Mouse (Mus musculus) kidney, embryonic 14.5 days (tissue): ENCODE results near the gene Zfhx3. TPM values are rescaled to one million over a fixed set of nuclear protein-coding genes. Genes with fewer than 3 reads are reported as not detected.

Source experiments
- ATAC-seq: fragments of 200-750 bp; cut with Nextera tagmentation; 2 replicates; pipeline ENCODE4 v1.8.0; 2017; ENCODE audit warnings: moderate number of reproducible peaks, mild to moderate bottlenecking, moderate TSS enrichment, moderate library complexity; ENCODE audit not compliant: low FRiP score, low TSS enrichment
- H3K27ac ChIP-seq: fragments of 300-500 bp; sonication (generic); 2 replicates; pipeline ENCODE4 v1.5.1; 2014; ENCODE audit warnings: low read depth, mild to moderate bottlenecking, low read length, moderate library complexity, mixed read lengths
- H3K27me3 ChIP-seq: fragments of 300-500 bp; sonication (generic); 2 replicates; pipeline ENCODE4 v1.6.1; 2014; ENCODE audit warnings: mild to moderate bottlenecking, low read length; ENCODE audit not compliant: control insufficient read depth, insufficient read depth
- H3K36me3 ChIP-seq: fragments of 300-500 bp; sonication (generic); 2 replicates; pipeline ENCODE4 v1.6.1; 2014; ENCODE audit warnings: low read length, mixed read lengths; ENCODE audit not compliant: control insufficient read depth, insufficient read depth
- H3K4me1 ChIP-seq: fragments of 300-500 bp; sonication (generic); 2 replicates; pipeline ENCODE4 v1.6.1; 2014; ENCODE audit warnings: low read length, mixed read lengths; ENCODE audit not compliant: control insufficient read depth, insufficient read depth
- H3K4me2 ChIP-seq: fragments of 300-500 bp; sonication (generic); replicated peaks from 2 replicates; pipeline ENCODE4 v1.6.1; 2014; ENCODE audit warnings: low read depth, mild to moderate bottlenecking, low read length
- H3K4me3 ChIP-seq: fragments of 300-500 bp; sonication (generic); 2 replicates; pipeline ENCODE4 v1.5.1; 2014; ENCODE audit warnings: mild to moderate bottlenecking, low read length
- H3K9ac ChIP-seq: fragments of 300-500 bp; sonication (generic); 2 replicates; pipeline ENCODE4 v1.6.1; 2014; ENCODE audit warnings: low read depth, mild to moderate bottlenecking, low read length, moderate library complexity
- H3K9me3 ChIP-seq: fragments of 300-500 bp; sonication (generic); 2 replicates; pipeline ENCODE4 v1.6.1; 2016; ENCODE audit warnings: low read length; ENCODE audit not compliant: control insufficient read depth
- WGBS: fragments of 180-500 bp; shearing (Covaris S2); extraction: QIAGEN DNeasy Blood & Tissue Kit; methylation state at CpG from one replicate; pipeline ENCODE4 v1.1.7; 2014; 5-methylcytosine and 5-hydroxymethylcytosine counted together
- polyA plus RNA-seq: library from polyadenylated mRNA; unstranded; fragments of >200 nt; fragmentation: Nextera tagmentation; extraction: Ambion mirVana; gene quantifications from 2 replicates; pipeline ENCODE4 v1.2.1, GENCODE M21; 2014

Zfhx3 gene
- polyA plus RNA-seq, 1 experiment from 2014 or later, result 11.7 TPM

DNA sequence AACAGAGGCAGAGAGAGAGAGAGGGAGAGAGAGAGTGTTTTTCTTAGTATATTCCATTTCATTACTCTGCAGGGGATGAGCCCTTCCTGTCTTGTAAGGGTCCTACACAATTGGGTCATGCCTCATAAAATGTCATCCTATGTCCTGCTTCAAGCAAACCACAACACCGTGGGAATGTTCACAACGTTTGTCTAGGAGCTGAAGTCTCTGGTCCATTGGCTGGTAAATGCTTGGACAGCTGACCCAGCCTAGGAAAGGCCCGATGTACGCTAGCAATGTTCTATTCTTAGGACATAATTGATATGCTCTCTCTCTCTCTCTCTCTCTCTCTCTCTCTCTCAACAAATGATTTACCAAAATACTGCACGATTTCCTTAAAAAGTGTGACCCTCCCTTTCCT lies 666.2 kb downstream of the Zfhx3 start:
- H3K27me3 ChIP-seq, result no peaks in the 10 kb centered on the region
- WGBS, result 17% methylated on average over 5 of the region's 5 CpGs
- H3K27ac ChIP-seq, result no peak overlapping the region
- no peak overlapping the region for H3K4me3 ChIP-seq
- ATAC-seq, result no peak
- H3K9me3 ChIP-seq, result no peaks in the 10 kb centered on the region
- no peaks in the 10 kb centered on the region for H3K36me3 ChIP-seq
- no peaks in the 10 kb centered on the region for H3K4me1 ChIP-seq
- no peak overlapping the region for H3K9ac ChIP-seq
- H3K4me2 ChIP-seq, result no peak overlapping the region

DNA sequence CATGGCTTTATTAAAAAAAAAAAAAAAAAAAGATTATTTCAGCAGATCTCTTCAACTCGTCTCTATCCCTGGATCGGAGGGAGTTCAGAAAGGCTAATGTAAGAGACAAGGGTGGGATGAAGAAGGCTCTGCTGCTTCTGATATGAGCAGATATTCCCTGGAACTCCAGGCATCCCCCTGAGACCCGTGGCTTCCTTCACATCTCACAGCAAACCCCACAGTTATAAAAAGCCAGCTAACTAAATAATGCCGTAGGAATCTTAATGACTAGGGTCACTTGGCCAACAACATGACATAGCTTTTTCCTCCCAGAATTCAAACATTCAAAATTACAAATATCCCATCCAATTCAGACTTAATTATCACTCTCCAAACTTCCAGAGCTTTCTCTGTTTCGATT lies 666.7 kb downstream of the Zfhx3 start:
- H3K4me3 ChIP-seq, result no peak overlapping the region

DNA sequence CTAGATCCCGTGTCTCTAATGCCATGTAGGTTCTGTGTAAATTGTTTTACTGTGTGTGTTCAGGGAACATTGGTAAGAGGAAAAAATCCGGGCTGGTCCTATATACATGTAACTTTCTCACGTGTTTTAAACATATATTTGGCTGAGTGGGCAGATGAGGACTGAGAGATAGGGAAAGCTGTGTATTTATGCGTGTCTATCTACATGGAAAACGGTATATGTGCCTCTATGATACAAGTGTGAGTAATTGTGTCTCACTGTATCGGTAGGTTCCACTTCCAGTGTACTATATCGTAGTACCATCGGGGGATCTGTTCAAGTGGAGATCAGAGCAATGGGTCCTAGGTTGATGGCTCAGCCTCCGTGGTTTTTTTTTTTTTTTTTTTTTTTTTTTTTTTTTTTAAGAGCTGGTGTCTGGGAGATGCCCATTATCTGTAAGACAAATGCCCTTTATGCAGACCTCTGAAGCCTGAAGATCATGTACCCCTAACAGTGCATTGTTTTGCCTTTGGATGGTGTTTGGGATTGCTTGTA lies 668.8 kb downstream of the Zfhx3 start:
- Histone ChIP-seq H3K4me1 (no peaks in the 10 kb centered on the region), H3K4me3 (no peak overlapping the region), H3K9ac (no peak overlapping the region), H3K27me3 (no peaks in the 10 kb centered on the region), H3K36me3 (no peaks in the 10 kb centered on the region), H3K9me3 (no peaks in the 10 kb centered on the region), H3K27ac (no peak overlapping the region), H3K4me2 (no peak overlapping the region)
- no peak for ATAC-seq
- WGBS, result 90% methylated on average over 9 of the region's 9 CpGs

More for the DNA sequence above, 666.7 kb downstream of the Zfhx3 start:
- no peaks in the 10 kb centered on the region for H3K27me3 ChIP-seq
- H3K27ac ChIP-seq, result no peak overlapping the region
- no peak overlapping the region for H3K4me2 ChIP-seq
- WGBS, result 57% methylated on average over 5 of the region's 5 CpGs
- no peaks in the 10 kb centered on the region for H3K4me1 ChIP-seq
- ATAC-seq, result no peak
- no peaks in the 10 kb centered on the region for H3K9me3 ChIP-seq
- H3K9ac ChIP-seq, result no peak overlapping the region
- H3K36me3 ChIP-seq, result no peaks in the 10 kb centered on the region

DNA sequence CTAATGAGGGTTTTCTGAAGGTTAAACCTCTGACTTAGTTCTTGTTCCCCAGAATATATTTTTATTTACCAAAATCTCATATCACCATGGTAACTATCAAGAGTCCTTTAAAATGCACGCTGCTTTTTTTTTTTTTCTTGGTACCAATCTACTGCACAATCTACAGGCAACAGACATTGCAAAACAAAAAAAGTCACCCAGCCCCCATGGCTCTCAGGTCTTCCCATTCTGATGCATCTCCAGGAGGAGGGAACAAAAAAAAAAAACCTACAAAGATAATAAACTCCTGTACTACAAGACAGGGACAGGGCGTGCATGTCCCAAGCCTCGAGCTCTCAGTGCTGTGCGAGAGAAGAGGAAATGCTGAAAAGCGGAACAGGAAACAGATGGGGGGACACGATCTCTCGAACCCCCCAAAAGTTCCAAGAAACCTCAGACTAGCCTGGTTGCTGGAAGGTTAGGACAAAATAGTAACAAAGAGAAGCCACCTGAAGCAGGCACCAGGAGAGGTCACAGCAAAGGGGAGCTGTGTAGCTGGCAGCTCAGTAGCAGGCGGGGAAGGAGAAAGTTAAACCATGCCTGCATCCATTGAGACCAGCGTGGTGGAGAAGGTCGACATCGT lies 669.5 kb downstream of the Zfhx3 start:
- 61% methylated on average over 11 of the region's 11 CpGs for WGBS
- H3K4me1 ChIP-seq, result no peaks in the 10 kb centered on the region
- H3K36me3 ChIP-seq, result no peaks in the 10 kb centered on the region
- no peak overlapping the region for H3K4me2 ChIP-seq
- H3K4me3 ChIP-seq, result no peak overlapping the region
- peak overlapping the region; percentile 14; the same call in 1 of the 2 replicates for H3K27ac ChIP-seq
- H3K9me3 ChIP-seq, result no peaks in the 10 kb centered on the region
- H3K9ac ChIP-seq, result no peak overlapping the region
- no peak for ATAC-seq
- no peaks in the 10 kb centered on the region for H3K27me3 ChIP-seq

DNA sequence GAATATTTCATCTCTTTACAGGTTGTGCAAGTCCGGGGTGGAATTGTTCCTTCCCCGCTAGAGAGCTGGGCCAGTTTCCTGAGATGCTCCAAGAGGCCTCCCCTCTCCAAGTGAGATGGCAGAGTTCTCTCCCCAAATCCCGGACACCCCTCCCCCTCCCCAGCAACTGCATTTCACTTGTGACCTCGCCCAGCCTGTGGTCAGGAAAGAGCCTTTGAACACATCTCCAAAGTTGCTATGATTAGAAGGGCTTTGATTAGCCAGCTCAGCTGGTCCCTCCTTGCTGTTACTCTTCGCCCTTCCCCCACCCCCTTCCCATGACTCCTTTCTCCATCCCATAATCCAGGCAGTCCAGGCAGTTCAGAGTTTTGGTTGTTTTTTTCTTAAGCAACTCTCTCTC lies 670.4 kb downstream of the Zfhx3 start:
- Histone ChIP-seq H3K4me3 (no peak overlapping the region), H3K9me3 (no peaks in the 10 kb centered on the region), H3K4me2 (no peak overlapping the region), H3K27ac (no peak overlapping the region), H3K27me3 (no peaks in the 10 kb centered on the region), H3K9ac (no peak overlapping the region), H3K36me3 (no peaks in the 10 kb centered on the region), H3K4me1 (no peaks in the 10 kb centered on the region)
- no peak for ATAC-seq
- 35% methylated on average over 5 of the region's 5 CpGs for WGBS

DNA sequence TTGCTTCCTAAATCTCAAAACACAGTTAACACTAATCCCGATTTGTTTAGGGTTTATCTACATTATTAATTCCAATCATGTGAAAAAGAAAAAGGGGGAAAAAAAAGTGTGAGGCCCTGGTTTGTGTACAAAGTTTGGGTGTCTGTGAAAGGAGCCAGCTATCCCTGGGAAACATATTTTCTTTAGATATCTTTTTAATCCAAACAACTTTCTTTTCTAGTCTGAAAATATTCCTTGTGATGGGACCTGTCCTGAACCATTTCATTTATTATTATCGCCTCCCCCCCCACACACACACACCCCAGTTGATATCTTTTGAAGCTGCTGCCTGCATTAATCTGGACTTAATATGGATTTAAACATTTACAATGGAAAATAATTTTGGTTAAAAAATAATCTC lies 670.8 kb downstream of the Zfhx3 start:
- no peaks in the 10 kb centered on the region for H3K36me3 ChIP-seq
- ATAC-seq, result no peak
- 71% methylated on average over 2 of the region's 2 CpGs for WGBS
- no peak overlapping the region for H3K4me3 ChIP-seq
- no peaks in the 10 kb centered on the region for H3K27me3 ChIP-seq
- no peak overlapping the region for H3K9ac ChIP-seq
- H3K27ac ChIP-seq, result no peak overlapping the region
- H3K4me2 ChIP-seq, result no peak overlapping the region
- H3K9me3 ChIP-seq, result no peaks in the 10 kb centered on the region
- H3K4me1 ChIP-seq, result no peaks in the 10 kb centered on the region

DNA sequence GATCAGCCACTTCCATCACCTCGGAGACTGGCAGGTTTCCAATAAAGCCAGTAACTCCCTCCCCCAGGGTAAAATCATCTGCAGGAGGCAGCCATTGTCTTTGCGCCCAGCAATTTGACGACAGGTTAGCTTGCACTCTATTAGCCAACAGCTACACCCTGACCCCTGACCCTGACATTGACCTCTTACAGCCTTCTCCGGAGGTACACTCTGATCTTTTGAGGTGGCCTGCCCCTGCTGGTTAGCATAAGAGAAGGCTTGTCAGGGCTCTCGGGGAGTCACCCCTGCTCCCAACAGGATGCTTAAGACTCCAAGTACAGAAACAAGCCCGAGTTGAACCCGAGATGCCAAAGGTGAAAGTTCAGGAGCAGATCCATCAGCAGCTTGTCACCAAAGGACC lies 678.9 kb downstream of the Zfhx3 start:
- Histone ChIP-seq H3K27me3 (no peaks in the 10 kb centered on the region), H3K9me3 (no peaks in the 10 kb centered on the region), H3K9ac (no peak overlapping the region), H3K4me1 (no peaks in the 10 kb centered on the region), H3K4me2 (no peak overlapping the region), H3K4me3 (no peak overlapping the region), H3K36me3 (no peaks in the 10 kb centered on the region), H3K27ac (no peak overlapping the region)
- no peak for ATAC-seq
- 34% methylated on average over 7 of the region's 7 CpGs for WGBS

DNA sequence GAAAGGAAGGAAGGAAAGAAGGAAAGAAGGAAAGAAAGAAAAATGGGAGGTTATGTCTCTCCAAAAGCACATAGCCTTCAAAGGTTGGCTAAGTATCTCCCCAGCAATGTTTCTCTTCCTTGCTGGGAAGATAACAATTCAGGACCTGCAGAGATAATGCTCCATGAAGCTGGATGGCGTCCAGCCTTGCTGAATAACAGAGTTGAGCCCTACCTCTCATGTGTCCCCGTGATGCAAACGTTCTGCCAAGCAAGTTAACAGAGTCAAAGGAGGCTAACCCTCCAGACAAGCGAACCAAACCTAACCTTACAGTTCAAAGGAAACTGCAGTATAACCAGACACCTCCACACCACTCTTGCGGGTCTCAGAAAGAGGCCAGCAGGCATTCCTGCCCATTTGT lies 681.2 kb downstream of the Zfhx3 start:
- no peaks in the 10 kb centered on the region for H3K4me1 ChIP-seq
- H3K36me3 ChIP-seq, result no peaks in the 10 kb centered on the region
- no peak overlapping the region for H3K27ac ChIP-seq
- WGBS, result 31% methylated on average over 5 of the region's 5 CpGs
- no peaks in the 10 kb centered on the region for H3K27me3 ChIP-seq
- H3K4me2 ChIP-seq, result no peak overlapping the region
- no peak for ATAC-seq
- no peak overlapping the region for H3K4me3 ChIP-seq
- H3K9me3 ChIP-seq, result no peaks in the 10 kb centered on the region
- no peak overlapping the region for H3K9ac ChIP-seq

DNA sequence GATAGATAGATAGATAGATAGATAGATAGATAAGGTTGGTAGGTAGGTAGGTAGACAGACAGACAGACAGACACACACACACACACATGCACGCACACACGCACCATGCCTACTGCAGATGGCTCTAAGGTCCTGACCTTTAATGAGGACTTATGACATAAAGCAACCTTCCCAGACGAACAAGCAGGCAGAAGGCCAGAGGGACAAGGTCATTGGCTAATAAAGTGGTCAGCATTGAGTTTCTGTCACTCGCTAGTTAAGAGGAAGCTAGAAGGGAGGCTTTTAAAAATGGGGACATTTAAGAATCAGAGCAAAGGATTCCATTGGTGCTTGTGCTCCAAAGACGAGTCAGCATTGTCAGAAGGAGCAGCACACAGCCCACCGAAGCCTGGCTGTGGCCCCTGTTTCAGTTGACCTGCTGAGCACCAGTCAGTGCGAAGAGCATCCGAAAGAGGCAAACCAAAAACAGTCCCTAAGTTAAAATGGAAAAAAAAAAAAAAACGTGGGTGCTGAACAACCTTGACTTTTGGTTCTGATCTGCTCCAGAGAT lies 683.2 kb downstream of the Zfhx3 start:
- Histone ChIP-seq H3K4me3 (no peak overlapping the region), H3K27me3 (no peaks in the 10 kb centered on the region), H3K4me2 (no peak overlapping the region), H3K36me3 (no peaks in the 10 kb centered on the region), H3K4me1 (no peaks in the 10 kb centered on the region), H3K9me3 (no peaks in the 10 kb centered on the region), H3K9ac (no peak overlapping the region), H3K27ac (no peak overlapping the region)
- 78% methylated on average over 9 of the region's 9 CpGs for WGBS
- no peak for ATAC-seq
